Mouse (Mus musculus): ENCODE data around the gene Slc29a1. TPM values are rescaled to one million over a fixed set of nuclear protein-coding genes. Genes with fewer than 3 reads are reported as not detected.

Gene Slc29a1
- polyA plus RNA-seq, 1 experiment from 2014 or later, result 38.2 TPM

- Histone ChIP-seq H3K27me3 (no peaks in the 10 kb centered on the region), H3K4me3 (peak overlapping the region; percentile 77; the same call in 1 of the 2 replicates)
- ATAC-seq (ENCODE audit: low FRiP score), result no peak
Observed at GRCm38 (mm10) chr17:45563216-45563615, 36.2 kb downstream of the Slc29a1 start.

DNA sequence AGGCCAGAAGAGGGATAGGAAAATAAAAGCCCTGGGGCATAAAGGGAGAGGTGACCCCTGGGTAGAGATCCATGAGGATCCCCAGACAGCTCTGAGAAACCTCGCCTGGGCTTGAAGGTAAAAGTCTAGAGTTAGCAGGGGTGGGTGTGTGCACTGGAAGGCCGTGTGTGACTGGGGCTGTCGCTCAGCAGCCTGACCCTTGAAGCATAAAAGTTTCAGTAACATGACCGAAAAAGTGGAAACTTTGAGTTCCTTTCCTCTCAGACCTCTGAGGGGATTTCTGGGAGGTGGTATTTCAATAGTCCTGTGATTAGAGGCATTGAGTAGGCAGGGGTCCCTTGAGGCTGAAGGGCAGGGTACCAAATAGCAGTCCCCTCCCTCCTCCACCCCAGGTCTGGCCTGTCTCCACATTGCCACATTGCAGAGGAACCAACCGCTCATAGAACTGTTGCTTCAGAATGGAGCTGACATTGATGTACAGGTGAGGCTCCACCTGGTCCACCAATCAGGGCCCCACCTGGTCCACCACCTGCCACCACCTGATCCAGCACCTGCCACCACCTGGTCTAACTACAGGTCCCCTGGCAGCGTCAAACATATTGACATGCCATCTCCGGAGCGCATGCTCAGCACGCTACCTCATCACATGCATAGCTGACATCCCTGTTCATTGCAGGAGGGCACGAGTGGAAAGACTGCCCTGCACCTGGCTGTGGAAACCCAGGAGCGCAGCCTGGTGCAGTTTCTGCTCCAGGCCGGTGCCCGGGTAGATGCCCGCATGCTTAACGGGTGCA lies 39.5 kb downstream of the Slc29a1 start:
- WGBS, result 89% methylated on average over 15 of the region's 15 CpGs
- no peak overlapping the region for H3K4me2 ChIP-seq
- no peaks in the 10 kb centered on the region for H3K9me3 ChIP-seq
- H3K4me1 ChIP-seq (replicated peaks), result peaks cover 29% of the 10 kb centered on the region
- ATAC-seq (ENCODE audit: low FRiP score), result no peak
- peaks cover 10% of the 10 kb centered on the region for H3K27me3 ChIP-seq
- no peaks in the 10 kb centered on the region for H3K36me3 ChIP-seq
- H3K4me3 ChIP-seq, result no peak overlapping the region
- no peak overlapping the region for H3K27ac ChIP-seq
- no peak overlapping the region for H3K9ac ChIP-seq

More at GRCm38 (mm10) chr17:45563216-45563615, 36.2 kb downstream of the Slc29a1 start:
- H3K4me2 ChIP-seq, result peak overlapping the region; percentile 98
- 82% methylated on average over 12 of the region's 12 CpGs for WGBS
- H3K27ac ChIP-seq, result no peak overlapping the region
- H3K9ac ChIP-seq, result no peak overlapping the region
- peaks cover 39% of the 10 kb centered on the region for H3K4me1 ChIP-seq (replicated peaks)
- peaks cover 27% of the 10 kb centered on the region for H3K36me3 ChIP-seq
- H3K9me3 ChIP-seq, result no peaks in the 10 kb centered on the region

DNA sequence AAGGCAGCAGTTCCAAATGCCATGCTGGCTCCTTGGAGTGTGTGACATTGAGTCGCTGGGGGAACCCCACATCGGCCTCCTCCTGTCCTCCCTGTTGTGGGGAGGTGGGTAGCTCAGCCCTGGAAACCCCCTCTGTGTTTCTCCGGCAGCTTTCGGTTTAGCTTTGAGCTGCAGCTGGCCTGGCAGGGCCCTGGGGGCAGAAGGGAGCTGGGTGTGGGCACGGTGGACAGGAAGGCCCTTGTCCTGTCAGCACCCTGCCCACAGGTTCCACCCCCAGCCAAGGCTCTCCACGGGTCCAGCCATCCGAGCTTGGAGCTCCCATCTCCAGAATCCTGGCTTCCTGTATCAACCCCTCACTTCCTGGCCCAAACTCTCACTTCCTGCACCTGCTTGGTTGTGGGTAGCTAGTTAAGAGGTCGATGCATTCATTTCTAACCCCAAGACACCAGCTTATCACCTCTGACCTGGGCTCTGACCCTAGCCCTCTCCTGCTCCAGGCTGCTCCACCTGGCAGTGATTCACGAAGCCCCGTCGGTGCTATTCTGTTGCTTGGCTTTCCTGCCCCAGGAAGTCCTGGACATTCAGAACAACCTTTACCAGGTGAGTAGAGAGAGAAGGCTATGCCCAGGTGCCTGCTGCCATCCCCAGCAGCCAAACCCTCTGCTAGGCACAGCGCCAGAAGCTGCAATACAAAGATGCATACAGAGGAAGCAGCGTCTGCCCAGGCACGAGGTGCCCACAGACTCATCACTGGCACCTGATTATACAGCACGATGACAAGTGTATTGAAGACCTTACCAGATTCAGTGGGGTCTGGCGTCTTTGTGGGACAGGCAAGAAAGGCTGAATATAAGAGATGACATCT lies 41.2 kb downstream of the Slc29a1 start:
- peaks cover 22% of the 10 kb centered on the region for H3K27me3 ChIP-seq
- H3K27ac ChIP-seq, result no peak overlapping the region
- ATAC-seq (ENCODE audit: low FRiP score), result no peak
- peaks cover 21% of the 10 kb centered on the region for H3K4me1 ChIP-seq (replicated peaks)
- H3K4me3 ChIP-seq, result 0 out of 2 replicates have a peak overlapping the region, but pooled peaks have one; percentile 6
- H3K4me2 ChIP-seq, result no peak overlapping the region
- no peaks in the 10 kb centered on the region for H3K9me3 ChIP-seq
- no peaks in the 10 kb centered on the region for H3K36me3 ChIP-seq
- no peak overlapping the region for H3K9ac ChIP-seq
- 72% methylated on average over 16 of the region's 16 CpGs for WGBS

DNA sequence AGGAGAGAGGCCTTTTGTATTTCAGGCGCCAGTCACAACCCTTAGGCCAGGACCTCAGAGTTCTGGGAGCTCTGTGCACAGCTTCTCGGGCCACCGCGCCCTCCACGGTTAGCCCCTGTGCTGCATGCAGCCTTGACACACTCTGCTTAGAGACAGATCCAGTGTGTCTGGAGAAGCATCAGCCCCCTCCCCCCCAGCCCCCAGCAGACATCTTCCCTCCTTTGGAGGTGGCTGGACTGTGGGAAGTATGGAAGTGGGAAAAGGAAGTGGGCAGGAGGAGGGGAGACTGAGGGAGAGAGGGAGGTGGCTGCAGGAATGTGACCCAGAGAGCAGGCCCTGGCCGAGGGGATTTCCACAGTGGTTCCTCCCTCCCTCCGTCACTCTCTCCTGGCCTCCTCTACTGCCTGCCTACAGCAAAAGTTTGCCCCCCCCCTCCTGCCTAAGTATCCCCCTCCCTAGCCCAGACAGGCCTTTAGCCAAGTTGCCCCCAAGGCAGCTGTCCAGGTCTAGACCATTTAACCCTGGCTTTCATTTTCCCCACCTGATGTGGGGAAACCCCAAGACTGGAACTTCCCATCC lies 42.1 kb downstream of the Slc29a1 start:
- Histone ChIP-seq H3K27me3 (peaks cover 22% of the 10 kb centered on the region), H3K4me3 (no peak overlapping the region), H3K9me3 (no peaks in the 10 kb centered on the region), H3K9ac (peak overlapping the region; percentile 43; the same call in 1 of the 2 replicates), H3K4me2 (no peak overlapping the region), H3K4me1 (replicated peaks) (peaks cover 21% of the 10 kb centered on the region), H3K27ac (no peak overlapping the region), H3K36me3 (no peaks in the 10 kb centered on the region)
- WGBS, result 73% methylated on average over 7 of the region's 7 CpGs
- no peak for ATAC-seq (ENCODE audit: low FRiP score)

- Histone ChIP-seq H3K27me3 (peaks cover 22% of the 10 kb centered on the region), H3K4me1 (replicated peaks) (peaks cover 24% of the 10 kb centered on the region), H3K36me3 (no peaks in the 10 kb centered on the region), H3K4me2 (peak overlapping the region; percentile 96), H3K4me3 (peak overlapping the region; percentile 58), H3K9ac (peak overlapping the region; percentile 85), H3K9me3 (no peaks in the 10 kb centered on the region), H3K27ac (no peak overlapping the region)
- no peak for ATAC-seq (ENCODE audit: low FRiP score)
- WGBS, result 69% methylated on average over 3 of the region's 3 CpGs
Observed at GRCm38 (mm10) chr17:45556514-45557245, 42.7 kb downstream of the Slc29a1 start.

GRCm38 (mm10) chr17:45556107-45556489 lies 43.3 kb downstream of the Slc29a1 start:
- Histone ChIP-seq H3K4me3 (peak overlapping the region; percentile 58), H3K36me3 (no peaks in the 10 kb centered on the region), H3K27ac (0 out of 2 replicates have a peak overlapping the region, but pooled peaks have one; percentile 13), H3K4me2 (peak overlapping the region; percentile 96), H3K4me1 (replicated peaks) (peaks cover 24% of the 10 kb centered on the region), H3K27me3 (peaks cover 22% of the 10 kb centered on the region), H3K9me3 (no peaks in the 10 kb centered on the region), H3K9ac (peak overlapping the region; percentile 85)
- WGBS, result 3% methylated on average over 14 of the region's 14 CpGs
- no peak for ATAC-seq (ENCODE audit: low FRiP score)

DNA sequence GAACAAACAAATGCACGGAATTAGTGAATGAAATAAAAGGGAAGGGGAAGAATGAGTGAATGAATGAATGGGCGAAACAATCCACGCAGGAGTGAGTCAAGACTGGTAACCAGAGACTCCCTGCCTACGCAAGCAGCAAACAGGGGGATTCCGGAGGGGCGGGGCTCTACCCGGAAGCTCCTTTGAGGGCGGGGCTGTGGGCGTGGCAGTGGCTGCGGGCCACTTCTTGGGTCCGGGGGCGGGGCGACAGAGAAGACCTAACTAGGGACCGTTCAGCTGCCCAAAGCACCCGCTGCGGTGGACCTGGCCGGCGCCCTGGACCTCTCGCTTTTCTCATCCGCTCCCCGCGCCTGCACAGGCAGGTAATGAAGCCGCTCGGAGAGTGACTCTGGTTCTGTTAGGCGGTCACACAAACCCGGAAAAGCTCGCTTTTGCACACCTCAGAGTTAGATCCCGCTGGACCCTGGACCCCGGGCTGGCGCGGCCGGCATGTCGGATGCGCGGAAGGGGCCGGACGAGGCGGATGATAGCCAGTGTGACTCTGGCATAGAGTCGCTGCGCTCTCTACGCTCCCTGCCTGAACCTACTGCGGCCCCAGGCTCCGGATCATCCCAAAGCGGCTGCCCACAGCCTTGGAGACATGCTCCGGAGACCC lies 43.8 kb downstream of the Slc29a1 start, which contains the start of gene Nfkbie:
Gene Nfkbie (plus strand): TSS at position 252 of the 655 bp plus-strand sequence.
- H3K4me2 ChIP-seq, result peak within 1 kb of the TSS; percentile 96
- H3K36me3 ChIP-seq, result no peaks in the 10 kb centered on the region
- ATAC-seq (ENCODE audit: low FRiP score), result peak; percentile 63
- peaks cover 24% of the 10 kb centered on the region for H3K27me3 ChIP-seq
- no peaks in the 10 kb centered on the region for H3K9me3 ChIP-seq
- H3K4me1 ChIP-seq (replicated peaks), result peaks cover 24% of the 10 kb centered on the region
- peak within 1 kb of the TSS; percentile 85 for H3K9ac ChIP-seq
- H3K27ac ChIP-seq, result 0 out of 2 replicates have a peak within 1 kb of the TSS, but pooled peaks have one; percentile 13
- H3K4me3 ChIP-seq, result peak within 1 kb of the TSS; percentile 58
- under 1% methylated on average over 45 of the region's 45 CpGs for WGBS

DNA sequence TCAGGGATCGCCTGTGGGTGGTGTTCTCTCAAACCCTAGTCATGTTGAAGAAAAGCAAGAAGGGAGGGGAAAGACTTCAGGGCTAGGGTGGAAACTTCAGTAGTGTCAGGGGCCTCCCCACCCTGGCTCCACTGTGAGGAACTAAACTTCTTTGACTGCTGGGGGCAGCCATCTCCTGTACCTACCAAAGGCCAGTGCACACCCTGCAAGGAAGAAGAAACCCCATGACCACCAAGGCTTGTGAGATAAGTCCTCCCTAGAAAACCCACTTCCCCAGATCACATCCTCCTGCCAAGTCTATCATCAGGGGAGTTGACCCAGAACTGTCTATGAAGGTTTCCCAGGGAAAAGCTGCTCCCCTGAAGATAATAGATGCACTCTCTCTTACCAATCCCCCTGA lies 45.0 kb downstream of the Slc29a1 start:
- Histone ChIP-seq H3K4me2 (no peak overlapping the region), H3K9ac (no peak overlapping the region), H3K27me3 (peaks cover 25% of the 10 kb centered on the region), H3K9me3 (no peaks in the 10 kb centered on the region), H3K4me3 (no peak overlapping the region), H3K36me3 (no peaks in the 10 kb centered on the region), H3K27ac (no peak overlapping the region), H3K4me1 (replicated peaks) (peaks cover 32% of the 10 kb centered on the region)
- ATAC-seq (ENCODE audit: low FRiP score), result no peak
- 58% methylated on average over 1 of the region's 1 CpGs for WGBS

- WGBS, result 89% methylated on average over 3 of the region's 3 CpGs
- H3K9me3 ChIP-seq, result no peaks in the 10 kb centered on the region
- peaks cover 34% of the 10 kb centered on the region for H3K4me1 ChIP-seq (replicated peaks)
- H3K27me3 ChIP-seq, result peaks cover 28% of the 10 kb centered on the region
- no peak overlapping the region for H3K4me3 ChIP-seq
- H3K4me2 ChIP-seq, result no peak overlapping the region
- no peak overlapping the region for H3K9ac ChIP-seq
- H3K27ac ChIP-seq, result no peak overlapping the region
- ATAC-seq (ENCODE audit: low FRiP score), result no peak
- no peaks in the 10 kb centered on the region for H3K36me3 ChIP-seq
Observed at GRCm38 (mm10) chr17:45553065-45553464, 46.3 kb downstream of the Slc29a1 start.

GRCm38 (mm10) chr17:45551816-45552451 lies 47.5 kb downstream of the Slc29a1 start:
- H3K27me3 ChIP-seq, result peaks cover 38% of the 10 kb centered on the region

More at GRCm38 (mm10) chr17:45551816-45552451, 47.5 kb downstream of the Slc29a1 start:
- Histone ChIP-seq H3K4me1 (replicated peaks) (peaks cover 40% of the 10 kb centered on the region), H3K9ac (no peak overlapping the region), H3K36me3 (peaks cover 4% of the 10 kb centered on the region), H3K27ac (no peak overlapping the region), H3K4me3 (no peak overlapping the region), H3K4me2 (no peak overlapping the region), H3K9me3 (no peaks in the 10 kb centered on the region)
- WGBS, result 6% methylated on average over 8 of the region's 8 CpGs
- ATAC-seq (ENCODE audit: low FRiP score), result no peak
